ENCODE assay signal across 8 mouse cellular contexts in genomic region chr3:21935571-21936261, GRCm38 (mm10).
DNase-seq lines count a peak whose midpoint lies in the region; ATAC-seq and TF ChIP-seq lines count a peak whose summit lies in the region.

No protein-coding gene starts in this region.

- H3K27me3 ChIP-seq in erythroblast, embryonic 14.5 days (ENCODE audit: control insufficient read depth), result no peaks in the 10 kb centered on the region
- no peaks in the 10 kb centered on the region for H3K27me3 ChIP-seq in embryonic facial prominence, embryonic 12.5 days
- H3K27me3 ChIP-seq in limb, embryonic 14.5 days (ENCODE audit: control insufficient read depth, insufficient read depth, low read length), result no peaks in the 10 kb centered on the region
- H3K27me3 ChIP-seq in midbrain, postnatal 0 days (ENCODE audit: insufficient read depth, low read length), result no peaks in the 10 kb centered on the region

- peak overlapping the region; percentile 79 for H3K27ac ChIP-seq in embryonic facial prominence, embryonic 12.5 days
- H3K27ac ChIP-seq in limb, embryonic 14.5 days (replicated peaks; ENCODE audit: low read depth, low read length), result peak overlapping the region; percentile 82
- H3K27ac ChIP-seq in midbrain, postnatal 0 days (ENCODE audit: low read depth, low read length), result peak overlapping the region; percentile 79

- under 1% methylated on average over 23 of the region's 24 CpGs for WGBS in embryonic facial prominence, embryonic 12.5 days
- WGBS in limb, embryonic 14.5 days, result 3% methylated on average over 21 of the region's 24 CpGs
- under 1% methylated on average over 24 of the region's 24 CpGs for whole genome bisulfite sequencing in midbrain, postnatal 0 days

- no peaks in the 10 kb centered on the region for H3K9me3 ChIP-seq in erythroblast, embryonic 14.5 days (ENCODE audit: control insufficient read depth, low read length)
- no peaks in the 10 kb centered on the region for H3K9me3 ChIP-seq in embryonic facial prominence, embryonic 12.5 days
- no peaks in the 10 kb centered on the region for H3K9me3 ChIP-seq in limb, embryonic 14.5 days (ENCODE audit: control insufficient read depth, low read length)
- H3K9me3 ChIP-seq in midbrain, postnatal 0 days (ENCODE audit: low read length), result no peaks in the 10 kb centered on the region

- no peaks in the 10 kb centered on the region for H3K36me3 ChIP-seq in erythroblast, embryonic 14.5 days (ENCODE audit: control insufficient read depth)
- H3K36me3 ChIP-seq in embryonic facial prominence, embryonic 12.5 days, result no peaks in the 10 kb centered on the region
- H3K36me3 ChIP-seq in limb, embryonic 14.5 days (ENCODE audit: control insufficient read depth, insufficient read depth, low read length), result no peaks in the 10 kb centered on the region
- H3K36me3 ChIP-seq in midbrain, postnatal 0 days (ENCODE audit: insufficient read depth, low read length), result no peaks in the 10 kb centered on the region

- DNase-seq in heart, adult 8-10 months (ENCODE audit: low spot score), result peak; percentile 94
- DNase-seq in kidney, adult 9 months, result peak; percentile 98
- peak; percentile 99 for DNase-seq in limb, embryonic 14.5 days (ENCODE audit: low spot score)
- peak; percentile 99 for DNase-seq in midbrain, postnatal 0 days (ENCODE audit: low spot score)
- peak; percentile 74 to 83 for DNase-seq in spleen, postnatal 14 days (ENCODE audit: low spot score in 2 of 2)

- H3K4me3 ChIP-seq in erythroblast, embryonic 14.5 days (replicated peaks), result peak overlapping the region; percentile 58
- H3K4me3 ChIP-seq in embryonic facial prominence, embryonic 12.5 days, result peak overlapping the region; percentile 20
- peak overlapping the region; percentile 33 for H3K4me3 ChIP-seq in limb, embryonic 14.5 days (replicated peaks; ENCODE audit: low read length)
- peak overlapping the region; percentile 33 for H3K4me3 ChIP-seq in midbrain, postnatal 0 days (ENCODE audit: low read depth, low read length)

- H3K4me2 ChIP-seq in embryonic facial prominence, embryonic 12.5 days (replicated peaks), result peak overlapping the region; percentile 45
- H3K4me2 ChIP-seq in limb, embryonic 14.5 days (replicated peaks; ENCODE audit: low read depth, low read length, severe bottlenecking), result peak overlapping the region; percentile 59
- peak overlapping the region; percentile 55 for H3K4me2 ChIP-seq in midbrain, postnatal 0 days (ENCODE audit: low read depth, low read length, poor library complexity, severe bottlenecking)

- no peak overlapping the region for H3K9ac ChIP-seq in embryonic facial prominence, embryonic 12.5 days
- peak overlapping the region; percentile 41 for H3K9ac ChIP-seq in limb, embryonic 14.5 days (ENCODE audit: low read depth, low read length, severe bottlenecking)
- peak overlapping the region; percentile 48; the same call in 1 of the 2 replicates for H3K9ac ChIP-seq in midbrain, postnatal 0 days (replicated peaks; ENCODE audit: low read length, poor library complexity, severe bottlenecking)

- peak; percentile 21; the same call in 1 of the 2 replicates for TF ChIP-seq CTCF in midbrain, postnatal 0 days (IDR thresholded peaks at IDR 0.05)

- H3K4me1 ChIP-seq in erythroblast, embryonic 14.5 days (ENCODE audit: control insufficient read depth), result peaks cover 21% of the 10 kb centered on the region
- H3K4me1 ChIP-seq in embryonic facial prominence, embryonic 12.5 days, result peaks cover 33% of the 10 kb centered on the region
- peaks cover 36% of the 10 kb centered on the region for H3K4me1 ChIP-seq in limb, embryonic 14.5 days (ENCODE audit: control insufficient read depth, insufficient read depth, low read length)
- peaks cover 7% of the 10 kb centered on the region for H3K4me1 ChIP-seq in midbrain, postnatal 0 days (ENCODE audit: insufficient read depth, low read length)

- TF ChIP-seq POLR2A in limb, embryonic 14.5 days (IDR thresholded peaks at IDR 0.05; ENCODE audit: borderline replicate concordance, extremely low read depth, insufficient read depth, insufficient read length), result no peak

- ATAC-seq in erythroblast, adult 5-6 weeks (replicated peaks; ENCODE audit: low FRiP score, poor library complexity, severe bottlenecking), result no peak
- peak; percentile 92 for ATAC-seq in embryonic facial prominence, embryonic 12.5 days (ENCODE audit: insufficient number of reproducible peaks, insufficient read depth, low FRiP score, low TSS enrichment)
- peak; percentile 95 for ATAC-seq in limb, embryonic 14.5 days (ENCODE audit: low FRiP score, low read depth)
- peak; percentile 93 for ATAC-seq in midbrain, postnatal 0 days (ENCODE audit: low FRiP score)
